Mouse (Mus musculus): ENCODE data around the gene Olfr578. TPM values are rescaled to one million over a fixed set of nuclear protein-coding genes. Genes with fewer than 3 reads are reported as not detected.

Gene Olfr578
- not detected in 2 replicates for polyA plus RNA-seq (2015; fragmentation: Nextera tagmentation; extraction: Ambion mirVana)

- WGBS, result 57% methylated on average over 3 of the region's 3 CpGs
- Histone ChIP-seq H3K4me2 (ENCODE audit: low read depth, low read length) (no peak within 1 kb of the TSS), H3K4me1 (ENCODE audit: control insufficient read depth, insufficient read depth, low read length) (no peaks in the 10 kb centered on the region), H3K4me3 (replicated peaks; ENCODE audit: low read length) (no peak within 1 kb of the TSS), H3K27me3 (ENCODE audit: control insufficient read depth, insufficient read depth, low read length) (no peaks in the 10 kb centered on the region), H3K9me3 (replicated peaks; ENCODE audit: control insufficient read depth, low read length) (no peaks in the 10 kb centered on the region), H3K36me3 (ENCODE audit: control insufficient read depth, insufficient read depth, low read length) (no peaks in the 10 kb centered on the region), H3K27ac (ENCODE audit: low read length) (no peak within 1 kb of the TSS), H3K9ac (ENCODE audit: low read length) (no peak within 1 kb of the TSS)
- no peak for ATAC-seq (ENCODE audit: insufficient read depth, low FRiP score)
Measured at GRCm38 (mm10) chr7:102989224-102989623, at the start of gene Olfr578. Gene Olfr578 (minus strand): TSS chr7:102989324.

GRCm38 (mm10) chr7:103037724-103038123, 48.6 kb upstream of the Olfr578 start, which contains the start of gene Olfr582:
Gene Olfr582 (plus strand): TSS chr7:103038024.
- Histone ChIP-seq H3K4me1 (ENCODE audit: control insufficient read depth, insufficient read depth, low read length) (no peaks in the 10 kb centered on the region), H3K4me2 (ENCODE audit: low read depth, low read length) (no peak within 1 kb of the TSS)

GRCm38 (mm10) chr7:102975843-102976242, 13.3 kb downstream of the Olfr578 start, which contains the start of gene Olfr577:
Gene Olfr577 (minus strand): TSS chr7:102975943.
- Histone ChIP-seq H3K9me3 (replicated peaks; ENCODE audit: control insufficient read depth, low read length) (no peaks in the 10 kb centered on the region), H3K4me2 (ENCODE audit: low read depth, low read length) (no peak within 1 kb of the TSS), H3K9ac (ENCODE audit: low read length) (no peak within 1 kb of the TSS), H3K27ac (ENCODE audit: low read length) (no peak within 1 kb of the TSS), H3K4me3 (replicated peaks; ENCODE audit: low read length) (no peak within 1 kb of the TSS), H3K27me3 (ENCODE audit: control insufficient read depth, insufficient read depth, low read length) (no peaks in the 10 kb centered on the region), H3K36me3 (ENCODE audit: control insufficient read depth, insufficient read depth, low read length) (no peaks in the 10 kb centered on the region), H3K4me1 (ENCODE audit: control insufficient read depth, insufficient read depth, low read length) (no peaks in the 10 kb centered on the region)
- 72% methylated on average over 2 of the region's 2 CpGs for WGBS
- no peak for ATAC-seq (ENCODE audit: insufficient read depth, low FRiP score)

More at GRCm38 (mm10) chr7:103037724-103038123, 48.6 kb upstream of the Olfr578 start, which contains the start of gene Olfr582:
- ATAC-seq (ENCODE audit: insufficient read depth, low FRiP score), result no peak
- Histone ChIP-seq H3K36me3 (ENCODE audit: control insufficient read depth, insufficient read depth, low read length) (no peaks in the 10 kb centered on the region), H3K4me3 (replicated peaks; ENCODE audit: low read length) (no peak within 1 kb of the TSS), H3K9me3 (replicated peaks; ENCODE audit: control insufficient read depth, low read length) (no peaks in the 10 kb centered on the region), H3K9ac (ENCODE audit: low read length) (no peak within 1 kb of the TSS), H3K27me3 (ENCODE audit: control insufficient read depth, insufficient read depth, low read length) (no peaks in the 10 kb centered on the region), H3K27ac (ENCODE audit: low read length) (no peak within 1 kb of the TSS)

DNA sequence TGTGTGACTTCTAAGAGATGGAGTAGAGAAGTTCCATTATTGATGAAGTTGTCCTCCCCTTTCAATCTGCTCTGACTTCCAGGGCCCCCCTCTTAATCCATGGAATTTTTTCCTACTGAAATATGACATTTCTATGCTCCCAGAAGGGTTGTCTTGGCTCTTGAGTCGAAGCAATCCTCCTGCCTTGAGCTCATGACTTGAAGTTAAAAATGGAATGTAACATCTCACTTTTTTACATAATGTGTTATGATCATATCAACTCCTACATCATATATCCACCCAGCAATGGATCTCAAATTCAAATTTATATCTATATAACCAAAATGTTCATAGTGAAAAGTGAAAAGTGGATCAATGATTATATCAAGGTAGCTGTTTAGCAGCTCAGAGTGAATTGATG, 14.7 kb downstream of the Olfr578 start:
- WGBS, result 50% methylated on average over 1 of the region's 1 CpGs
- no peak for ATAC-seq (ENCODE audit: insufficient read depth, low FRiP score)

GRCm38 (mm10) chr7:102962360-102962759, 26.8 kb downstream of the Olfr578 start, which contains the start of gene Olfr576:
Gene Olfr576 (plus strand): TSS chr7:102962660.
- no peak for ATAC-seq (ENCODE audit: insufficient read depth, low FRiP score)
- Histone ChIP-seq H3K4me3 (replicated peaks; ENCODE audit: low read length) (no peak within 1 kb of the TSS), H3K9me3 (replicated peaks; ENCODE audit: control insufficient read depth, low read length) (no peaks in the 10 kb centered on the region), H3K36me3 (ENCODE audit: control insufficient read depth, insufficient read depth, low read length) (no peaks in the 10 kb centered on the region), H3K27ac (ENCODE audit: low read length) (no peak within 1 kb of the TSS), H3K27me3 (ENCODE audit: control insufficient read depth, insufficient read depth, low read length) (no peaks in the 10 kb centered on the region), H3K9ac (ENCODE audit: low read length) (no peak within 1 kb of the TSS), H3K4me2 (ENCODE audit: low read depth, low read length) (no peak within 1 kb of the TSS), H3K4me1 (ENCODE audit: control insufficient read depth, insufficient read depth, low read length) (no peaks in the 10 kb centered on the region)
- 24% methylated on average over 2 of the region's 2 CpGs for WGBS

More for the DNA sequence above, 14.7 kb downstream of the Olfr578 start:
- no peak overlapping the region for H3K4me3 ChIP-seq (replicated peaks; ENCODE audit: low read length)
- H3K4me2 ChIP-seq (ENCODE audit: low read depth, low read length), result no peak overlapping the region
- H3K36me3 ChIP-seq (ENCODE audit: control insufficient read depth, insufficient read depth, low read length), result no peaks in the 10 kb centered on the region
- no peaks in the 10 kb centered on the region for H3K9me3 ChIP-seq (replicated peaks; ENCODE audit: control insufficient read depth, low read length)
- no peaks in the 10 kb centered on the region for H3K4me1 ChIP-seq (ENCODE audit: control insufficient read depth, insufficient read depth, low read length)
- H3K27me3 ChIP-seq (ENCODE audit: control insufficient read depth, insufficient read depth, low read length), result no peaks in the 10 kb centered on the region
- no peak overlapping the region for H3K9ac ChIP-seq (ENCODE audit: low read length)
- H3K27ac ChIP-seq (ENCODE audit: low read length), result no peak overlapping the region

- no peaks in the 10 kb centered on the region for H3K4me1 ChIP-seq (ENCODE audit: control insufficient read depth, insufficient read depth, low read length)
- no peak for ATAC-seq (ENCODE audit: insufficient read depth, low FRiP score)
- H3K27ac ChIP-seq (ENCODE audit: low read length), result no peak within 1 kb of the TSS
- H3K9me3 ChIP-seq (replicated peaks; ENCODE audit: control insufficient read depth, low read length), result no peaks in the 10 kb centered on the region
- H3K4me2 ChIP-seq (ENCODE audit: low read depth, low read length), result no peak within 1 kb of the TSS
- no peak within 1 kb of the TSS for H3K4me3 ChIP-seq (replicated peaks; ENCODE audit: low read length)
- no peaks in the 10 kb centered on the region for H3K27me3 ChIP-seq (ENCODE audit: control insufficient read depth, insufficient read depth, low read length)
- WGBS, result 33% methylated on average over 1 of the region's 1 CpGs
- no peak within 1 kb of the TSS for H3K9ac ChIP-seq (ENCODE audit: low read length)
- no peaks in the 10 kb centered on the region for H3K36me3 ChIP-seq (ENCODE audit: control insufficient read depth, insufficient read depth, low read length)
Measured at GRCm38 (mm10) chr7:102958593-102958992, 30.5 kb downstream of the Olfr578 start, which contains the start of gene Olfr575. Gene Olfr575 (minus strand): TSS chr7:102958775.

GRCm38 (mm10) chr7:102958137-102958536, 31.0 kb downstream of the Olfr578 start:
- Histone ChIP-seq H3K27ac (ENCODE audit: low read length) (no peak overlapping the region), H3K9ac (ENCODE audit: low read length) (no peak overlapping the region), H3K4me2 (ENCODE audit: low read depth, low read length) (no peak overlapping the region), H3K27me3 (ENCODE audit: control insufficient read depth, insufficient read depth, low read length) (no peaks in the 10 kb centered on the region), H3K36me3 (ENCODE audit: control insufficient read depth, insufficient read depth, low read length) (no peaks in the 10 kb centered on the region), H3K9me3 (replicated peaks; ENCODE audit: control insufficient read depth, low read length) (no peaks in the 10 kb centered on the region), H3K4me1 (ENCODE audit: control insufficient read depth, insufficient read depth, low read length) (no peaks in the 10 kb centered on the region), H3K4me3 (replicated peaks; ENCODE audit: low read length) (no peak overlapping the region)
- ATAC-seq (ENCODE audit: insufficient read depth, low FRiP score), result no peak
- WGBS, result 62% methylated on average over 3 of the region's 3 CpGs

- Histone ChIP-seq H3K9me3 (replicated peaks; ENCODE audit: control insufficient read depth, low read length) (no peaks in the 10 kb centered on the region), H3K4me2 (ENCODE audit: low read depth, low read length) (no peak overlapping the region), H3K4me1 (ENCODE audit: control insufficient read depth, insufficient read depth, low read length) (no peaks in the 10 kb centered on the region), H3K4me3 (replicated peaks; ENCODE audit: low read length) (no peak overlapping the region), H3K9ac (ENCODE audit: low read length) (no peak overlapping the region), H3K27ac (ENCODE audit: low read length) (no peak overlapping the region), H3K27me3 (ENCODE audit: control insufficient read depth, insufficient read depth, low read length) (no peaks in the 10 kb centered on the region), H3K36me3 (ENCODE audit: control insufficient read depth, insufficient read depth, low read length) (no peaks in the 10 kb centered on the region)
- WGBS, result 45% methylated on average over 1 of the region's 1 CpGs
- ATAC-seq (ENCODE audit: insufficient read depth, low FRiP score), result no peak
Measured at GRCm38 (mm10) chr7:102950732-102951131, 38.4 kb downstream of the Olfr578 start.

GRCm38 (mm10) chr7:102948167-102948566, 41.0 kb downstream of the Olfr578 start, which contains the start of gene Olfr574:
Gene Olfr574 (plus strand): TSS chr7:102948467.
- H3K36me3 ChIP-seq (ENCODE audit: control insufficient read depth, insufficient read depth, low read length), result no peaks in the 10 kb centered on the region
- H3K27me3 ChIP-seq (ENCODE audit: control insufficient read depth, insufficient read depth, low read length), result no peaks in the 10 kb centered on the region
- H3K9me3 ChIP-seq (replicated peaks; ENCODE audit: control insufficient read depth, low read length), result no peaks in the 10 kb centered on the region
- H3K9ac ChIP-seq (ENCODE audit: low read length), result no peak within 1 kb of the TSS
- H3K4me2 ChIP-seq (ENCODE audit: low read depth, low read length), result no peak within 1 kb of the TSS
- H3K27ac ChIP-seq (ENCODE audit: low read length), result no peak within 1 kb of the TSS
- WGBS, result 83% methylated on average over 1 of the region's 1 CpGs
- no peak within 1 kb of the TSS for H3K4me3 ChIP-seq (replicated peaks; ENCODE audit: low read length)
- H3K4me1 ChIP-seq (ENCODE audit: control insufficient read depth, insufficient read depth, low read length), result no peaks in the 10 kb centered on the region
- ATAC-seq (ENCODE audit: insufficient read depth, low FRiP score), result no peak
